Mouse (Mus musculus) cortical plate, adult 2 months (tissue): ENCODE results near the gene Tom1.

Experiments
- CTCF ChIP-seq: fragments of 200-500 bp; IDR thresholded peaks from 2 replicates; pipeline ENCODE4 v1.5.1; 2011; ENCODE audit warnings: mild to moderate bottlenecking, control low read depth, low read length; ENCODE audit not compliant: insufficient read depth; ENCODE audit errors: extremely low read depth
- POLR2A ChIP-seq: fragments of 200-500 bp; IDR thresholded peaks from 2 replicates; pipeline ENCODE4 v1.6.1; 2011; ENCODE audit warnings: mild to moderate bottlenecking, low read length, control low read depth; ENCODE audit not compliant: insufficient read depth; ENCODE audit errors: extremely low read depth

DNA sequence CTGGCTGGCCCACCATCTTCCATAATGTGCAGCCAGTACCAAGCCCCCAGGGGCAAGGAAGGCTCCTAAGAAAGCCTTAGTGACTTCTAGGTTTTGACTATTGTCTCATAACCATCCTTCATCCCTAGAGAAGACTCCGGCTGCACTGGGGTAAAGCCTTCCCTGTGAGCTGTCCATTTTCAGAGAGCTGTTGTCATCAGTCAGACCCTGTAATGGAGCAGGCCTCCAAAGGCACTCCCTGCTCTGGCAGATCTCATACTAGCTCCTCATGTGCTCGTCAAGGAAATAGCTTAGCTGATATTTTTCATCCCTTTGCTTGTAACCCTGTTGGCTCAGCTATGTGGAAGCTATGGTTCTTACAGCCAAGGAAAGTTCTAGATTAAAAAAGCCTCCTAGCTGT, 27.3 kb downstream of the Tom1 start:
- TF ChIP-seq POLR2A (no peak), CTCF (no peak)
